Mouse (Mus musculus): ENCODE data around the gene Best1.

DNA sequence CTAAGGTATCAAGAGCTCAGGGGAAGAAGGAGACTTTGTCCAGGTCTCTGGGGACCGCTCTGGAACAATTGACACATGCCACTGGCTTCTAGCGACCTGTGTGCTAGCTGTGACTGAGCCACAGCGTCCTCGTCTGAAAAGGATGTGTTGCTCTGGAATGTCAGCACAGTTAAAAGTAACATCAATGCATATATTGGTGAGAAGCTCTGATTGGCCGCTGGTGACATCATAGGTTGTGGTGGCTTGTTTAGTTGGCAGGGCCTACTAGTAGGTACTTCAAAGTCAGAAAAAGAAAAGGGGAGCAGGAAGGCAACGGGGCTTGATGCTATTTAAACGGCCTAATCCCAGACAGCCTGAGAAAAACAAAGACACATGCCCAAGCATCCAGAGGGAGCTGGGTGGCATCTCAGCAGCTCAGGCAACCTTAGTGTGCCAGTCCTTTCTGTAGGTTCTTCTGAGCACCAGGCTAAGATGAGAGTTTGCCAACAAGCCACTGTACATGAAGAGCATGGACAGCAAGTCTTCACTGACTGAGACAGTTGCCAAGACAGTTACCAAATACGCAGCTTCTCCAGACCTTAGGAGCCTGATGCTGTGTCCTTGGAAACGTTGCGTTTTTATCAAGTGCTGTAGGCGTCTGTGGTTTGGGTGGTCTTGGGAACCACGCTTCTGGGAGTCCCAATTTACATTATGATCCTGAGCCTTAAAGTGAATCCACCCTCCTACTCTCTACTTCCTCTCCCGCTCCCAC, 2.5 kb downstream of the Best1 start:
- no peak for TF ChIP-seq CTCF (IDR thresholded peaks at IDR 0.05; ENCODE audit: low read depth)
- TF ChIP-seq EP300 (IDR thresholded peaks at IDR 0.05; ENCODE audit: low read depth) = no peak

All from liver, embryonic 14.5 days (tissue).